Mouse (Mus musculus): Measurements from ENCODE around the gene Cabin1.

Gene Cabin1

GRCm38 (mm10) chr10:75697693-75698092 lies 66.4 kb downstream of the Cabin1 start:
- no peak for DNase-seq

GRCm38 (mm10) chr10:75696597-75697355 lies 67.4 kb downstream of the Cabin1 start:
- DNase-seq: no peak

DNA sequence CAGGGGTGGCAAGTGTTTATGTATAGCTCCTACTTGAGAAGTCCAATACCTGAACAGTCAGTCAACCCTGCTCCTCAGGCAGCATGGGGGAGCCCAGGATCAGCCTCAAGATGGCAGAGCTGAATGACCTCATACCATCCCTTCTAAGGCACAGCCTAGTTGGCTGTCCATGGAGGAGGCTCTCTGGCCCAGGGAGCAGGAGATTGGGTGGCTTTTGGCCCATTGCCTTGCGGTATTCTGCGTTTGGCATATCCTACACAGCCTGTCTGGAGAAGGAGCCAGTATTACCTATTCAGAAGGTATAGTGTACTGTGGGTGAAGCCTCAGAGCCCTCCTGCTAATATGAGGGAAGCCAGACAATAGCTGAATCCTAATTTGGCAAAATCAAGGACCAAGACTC lies 68.6 kb downstream of the Cabin1 start:
- DNase-seq: peak; percentile 45

GRCm38 (mm10) chr10:75695078-75695477 lies 69.1 kb downstream of the Cabin1 start:
- peak; percentile 51 for DNase-seq

GRCm38 (mm10) chr10:75694567-75694966 lies 69.6 kb downstream of the Cabin1 start:
- DNase-seq: peak; percentile 39

GRCm38 (mm10) chr10:75693451-75694233 lies 70.5 kb downstream of the Cabin1 start:
- DNase-seq: peak; percentile 52

DNA sequence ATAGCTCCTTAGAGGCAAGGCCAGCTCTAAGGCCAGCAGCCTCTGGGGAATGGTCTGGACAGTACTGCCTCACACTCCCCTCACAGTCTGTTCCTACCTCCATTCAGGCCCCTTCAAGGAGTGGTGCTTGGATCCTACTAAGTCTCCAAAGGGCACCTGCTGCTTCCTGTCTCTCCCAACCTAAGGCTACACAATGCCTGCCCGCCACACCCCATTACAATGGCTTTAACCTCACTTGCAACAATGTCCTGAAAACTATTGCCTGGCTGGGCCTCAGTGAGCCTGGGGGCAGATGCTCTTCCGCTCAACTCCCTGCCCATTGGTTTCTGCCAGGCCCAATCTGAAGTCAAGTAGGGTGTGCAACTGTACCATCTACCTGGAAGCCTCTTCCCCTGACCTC lies 75.5 kb downstream of the Cabin1 start:
- no peak for DNase-seq

- no peak for DNase-seq
Measured at GRCm38 (mm10) chr10:75686724-75687123, 77.4 kb downstream of the Cabin1 start.

DNA sequence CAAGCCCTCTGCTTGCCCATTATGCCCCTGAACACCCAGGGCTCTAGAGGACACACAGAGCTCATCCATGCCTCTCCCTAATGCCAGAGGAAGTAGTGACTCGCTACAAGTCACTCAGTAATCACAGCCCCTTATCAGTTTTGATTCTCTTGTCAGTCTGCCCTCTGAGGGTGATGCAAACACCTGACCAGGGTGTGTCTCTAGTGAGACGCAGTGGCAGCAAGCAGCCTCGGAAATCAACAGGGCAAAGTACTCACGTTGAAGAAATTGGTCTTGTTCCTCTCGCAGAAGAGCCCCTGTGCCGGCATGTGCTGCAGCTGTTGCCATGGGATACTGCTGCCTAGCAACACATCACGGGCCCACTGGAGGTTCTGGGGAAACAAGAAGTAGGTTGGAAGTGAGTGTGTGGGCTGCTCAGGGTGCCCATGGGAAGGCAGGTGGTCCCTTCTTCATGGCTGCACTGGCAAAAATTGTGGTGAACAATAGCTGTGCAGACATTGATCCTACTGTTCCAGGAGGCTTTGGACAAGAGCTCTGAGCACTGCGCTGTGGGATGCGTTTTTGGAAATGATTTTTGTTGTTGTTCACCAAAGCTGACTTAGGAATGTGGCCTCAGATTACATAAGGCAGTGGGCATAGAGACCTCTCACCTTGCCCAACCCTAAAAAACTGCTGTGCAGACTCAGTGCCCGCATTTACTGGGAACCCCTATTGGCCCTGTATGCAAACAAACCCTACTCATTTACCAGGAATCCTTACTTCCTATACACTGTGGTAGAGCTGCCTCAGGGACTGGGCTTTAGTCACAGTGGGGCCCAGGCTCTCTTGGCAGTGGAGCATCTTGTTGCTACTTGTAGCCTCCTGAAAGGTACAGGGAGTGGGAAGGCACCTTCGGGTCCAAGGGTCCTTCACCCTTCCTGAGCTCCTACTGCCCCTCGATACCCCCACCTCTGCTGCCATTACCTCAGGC lies 79.8 kb downstream of the Cabin1 start:
- DNase-seq: no peak

- peak; percentile 57 for DNase-seq
Measured at GRCm38 (mm10) chr10:75680574-75681001, 83.6 kb downstream of the Cabin1 start.

- DNase-seq: peak; percentile 32
Measured at GRCm38 (mm10) chr10:75679204-75679603, 84.9 kb downstream of the Cabin1 start.

- peak; percentile 83 for DNase-seq
Measured at GRCm38 (mm10) chr10:75677989-75678388, 86.2 kb downstream of the Cabin1 start.

- no peak for DNase-seq
Measured at GRCm38 (mm10) chr10:75677571-75677970, 86.6 kb downstream of the Cabin1 start.

GRCm38 (mm10) chr10:75676819-75677565 lies 87.1 kb downstream of the Cabin1 start:
- DNase-seq: no peak

DNA sequence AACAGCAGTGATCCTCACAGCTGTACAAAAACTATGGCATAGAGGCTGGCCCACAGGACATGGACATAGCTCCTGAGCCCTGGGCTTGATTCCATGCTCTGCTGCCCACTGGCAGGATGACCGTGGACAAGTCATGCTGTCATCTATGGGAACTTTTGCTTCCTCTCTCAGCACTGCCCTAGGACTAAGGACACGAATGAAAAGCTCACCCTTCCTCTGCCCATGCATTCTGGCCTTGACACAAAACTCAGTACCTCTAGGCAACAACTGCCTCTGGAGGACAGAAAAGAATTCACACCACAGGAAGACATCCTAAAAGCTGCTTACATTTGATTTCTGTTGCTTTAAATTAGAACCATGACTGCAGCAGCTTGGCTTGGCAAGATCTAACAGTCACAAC lies 87.9 kb downstream of the Cabin1 start:
- DNase-seq: peak; percentile 24

DNA sequence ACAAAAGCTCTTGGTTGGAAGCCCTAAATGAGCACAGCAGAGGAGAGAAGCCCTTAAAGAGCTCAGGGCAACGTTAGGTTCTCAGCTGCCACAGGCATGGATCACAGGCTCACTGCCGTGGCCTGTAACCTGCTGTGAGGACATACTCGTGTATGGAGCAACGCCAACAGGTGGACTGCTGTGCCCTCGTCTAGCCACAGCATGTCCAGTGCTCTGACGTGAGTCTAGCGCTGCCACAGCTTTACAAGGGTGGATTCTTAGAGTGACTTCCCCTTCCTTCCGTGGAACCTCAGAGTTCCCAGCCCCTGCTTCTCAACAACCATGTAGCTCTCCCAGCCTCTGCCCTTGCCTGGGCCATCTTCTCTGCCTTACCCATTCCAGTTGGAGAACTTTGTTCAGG lies 88.5 kb downstream of the Cabin1 start:
- peak; percentile 27 for DNase-seq

DNA sequence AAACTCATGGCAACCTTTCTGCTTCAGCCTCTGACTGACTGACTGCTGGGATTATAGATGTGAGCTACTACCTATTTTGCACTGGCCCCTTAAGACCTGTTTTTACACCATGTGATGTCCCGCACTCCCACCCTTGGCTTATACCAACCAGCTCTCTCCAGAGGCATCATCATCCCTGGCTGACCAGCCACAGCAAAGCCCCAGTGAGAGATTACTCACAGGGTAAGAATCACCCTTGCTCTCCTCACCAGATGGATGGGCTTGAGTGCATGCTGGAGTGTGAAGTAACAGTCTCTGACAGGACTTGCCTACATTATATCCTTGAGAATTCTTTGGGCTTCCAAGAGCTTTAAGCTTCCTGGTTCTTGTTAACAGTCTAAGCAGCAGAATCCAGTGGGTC lies 94.2 kb downstream of the Cabin1 start:
- DNase-seq: peak; percentile 23

GRCm38 (mm10) chr10:75667911-75668270 lies 96.2 kb downstream of the Cabin1 start:
- no peak for DNase-seq

DNA sequence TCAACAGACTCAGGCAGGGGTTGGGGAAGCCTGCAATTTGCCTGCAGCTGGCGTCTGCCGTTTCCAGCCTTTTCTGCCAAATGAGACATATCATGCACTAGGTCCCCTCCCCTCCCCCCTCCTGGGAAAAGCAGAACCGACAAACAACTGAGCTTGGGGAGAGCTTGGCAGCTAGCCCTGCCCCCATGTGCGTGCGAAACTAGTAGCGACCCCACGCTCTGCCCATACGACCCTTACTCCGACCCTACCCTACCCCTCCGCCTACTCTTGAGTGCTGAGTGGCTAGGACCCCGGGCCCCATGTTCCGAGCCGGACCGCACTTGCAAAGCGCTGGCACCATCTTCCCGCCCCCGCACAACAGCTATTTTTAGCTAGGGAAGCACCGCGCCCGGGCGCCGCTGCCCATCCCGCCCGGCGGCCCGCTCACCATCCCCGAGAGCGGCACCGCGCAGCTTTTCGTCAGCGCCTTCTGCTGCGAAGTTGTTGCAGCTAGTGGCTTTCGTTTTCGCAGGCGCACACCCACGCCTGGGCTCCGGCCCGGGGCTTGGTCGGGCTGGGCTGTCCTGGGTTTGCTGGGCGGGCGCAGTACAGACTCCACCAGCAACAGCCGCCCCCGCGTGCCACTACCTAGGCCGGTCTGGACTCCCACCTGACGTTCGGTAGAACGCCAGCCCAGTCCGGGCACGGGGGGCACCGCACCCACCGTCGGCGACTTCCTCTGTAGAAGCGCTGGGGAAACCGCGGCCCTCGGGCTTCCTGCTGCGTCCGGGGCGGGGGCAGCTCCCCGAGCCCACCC lies 96.8 kb downstream of the Cabin1 start:
- DNase-seq: peak; percentile 86

- peak; percentile 68 for DNase-seq
Measured at GRCm38 (mm10) chr10:75666451-75667030, 97.6 kb downstream of the Cabin1 start.

GRCm38 (mm10) chr10:75664673-75665270 lies 99.4 kb downstream of the Cabin1 start:
- peak; percentile 62 for DNase-seq

Data from cerebellum, adult 9-10 months (tissue).